Comparison of ENCODE assay signal across 15 mouse cellular contexts in the genomic region with DNA sequence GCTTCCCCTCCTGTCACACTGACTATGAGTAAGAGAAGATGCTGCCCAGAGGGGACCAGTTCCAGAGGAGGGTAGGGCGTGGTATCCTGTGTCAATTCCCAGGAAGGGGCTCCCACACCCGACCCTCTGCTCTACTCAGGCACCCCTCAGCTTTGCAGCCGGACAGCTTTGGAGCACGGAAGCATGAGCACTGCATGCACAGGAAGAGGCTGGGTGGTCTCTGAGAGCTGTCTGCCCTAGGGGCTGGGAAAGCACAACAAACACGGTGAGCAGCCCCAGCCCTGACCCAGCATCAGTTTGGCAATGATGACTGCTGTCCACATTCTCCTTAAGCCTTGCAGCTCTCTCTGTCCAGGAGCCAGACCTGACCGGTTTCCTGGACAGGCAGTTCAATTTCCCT. TPM values are rescaled to one million over a fixed set of nuclear protein-coding genes. Genes with fewer than 3 reads are reported as not detected.
A peak's percentile ranks its signal among the peaks of the same experiment; 100 is the strongest.
DNase-seq lines count a peak whose midpoint lies in the region; ATAC-seq and TF ChIP-seq lines count a peak whose summit lies in the region.
"Had no signal": no experiment of that assay in that cellular context is flagged by ENCODE, and none has a peak within 500 bp of the region (broad histone marks: within the 10 kb centered on the region; RNA-seq: fewer than 3 reads in every experiment).

No protein-coding gene starts in this region.

- no peak overlapping the region for H3K9ac ChIP-seq in intestine, embryonic 15.5 days
- H3K9ac ChIP-seq in intestine, postnatal 0 days (ENCODE audit: low read depth, low read length) = no peak overlapping the region
- H3K9ac ChIP-seq in lung, embryonic 16.5 days (ENCODE audit: low read length) = no peak overlapping the region
- H3K9ac ChIP-seq: forebrain, embryonic 13.5 days; midbrain, embryonic 12.5 days had no signal

- ATAC-seq in intestine, embryonic 15.5 days = no peak
- ATAC-seq in intestine, postnatal 0 days = no peak
- ATAC-seq in lung, embryonic 16.5 days (ENCODE audit: low read depth) = no peak
- ATAC-seq: forebrain, embryonic 13.5 days; hindbrain, embryonic 16.5 days had no signal

- TF ChIP-seq CTCF in intestine, postnatal 0 days (IDR thresholded peaks at IDR 0.05; ENCODE audit: low read depth) = no peak

- H3K27ac ChIP-seq in heart, embryonic 10.5 days = peak overlapping the region; percentile 36
- H3K27ac ChIP-seq in intestine, embryonic 15.5 days = peak overlapping the region; percentile 2; the same call in 1 of the 2 replicates
- no peak overlapping the region for H3K27ac ChIP-seq in intestine, postnatal 0 days (ENCODE audit: low read depth, low read length)
- H3K27ac ChIP-seq in lung, embryonic 16.5 days (ENCODE audit: low read length) = peak overlapping the region; percentile 36
- peak overlapping the region; percentile 32; the same call in 1 of the 2 replicates for H3K27ac ChIP-seq in limb, embryonic 10.5 days
- H3K27ac ChIP-seq: forebrain, embryonic 13.5 days; midbrain, embryonic 12.5 days had no signal

- H3K27me3 ChIP-seq in heart, embryonic 10.5 days (ENCODE audit: insufficient read depth, poor library complexity, severe bottlenecking) = 0 out of 2 replicates have a peak, but pooled peaks cover 3% of the 10 kb centered on the region
- no peaks in the 10 kb centered on the region for H3K27me3 ChIP-seq in intestine, embryonic 15.5 days (replicated peaks)
- 0 out of 2 replicates have a peak, but pooled peaks cover 5% of the 10 kb centered on the region for H3K27me3 ChIP-seq in intestine, postnatal 0 days (replicated peaks; ENCODE audit: control insufficient read depth, insufficient read depth, low read length)
- peaks cover 2% of the 10 kb centered on the region; the same call in 1 of the 2 replicates for H3K27me3 ChIP-seq in lung, embryonic 16.5 days (ENCODE audit: control insufficient read depth, insufficient read depth, low read depth, low read length)
- H3K27me3 ChIP-seq in limb, embryonic 10.5 days (ENCODE audit: low read depth, poor library complexity, severe bottlenecking) = peaks cover 30% of the 10 kb centered on the region

- H3K4me3 ChIP-seq in heart, embryonic 10.5 days = no peak overlapping the region
- no peak overlapping the region for H3K4me3 ChIP-seq in intestine, embryonic 15.5 days (replicated peaks)
- no peak overlapping the region for H3K4me3 ChIP-seq in intestine, postnatal 0 days (ENCODE audit: low read depth, low read length)
- H3K4me3 ChIP-seq in lung, embryonic 16.5 days (ENCODE audit: low read length) = no peak overlapping the region
- H3K4me3 ChIP-seq in limb, embryonic 10.5 days = no peak overlapping the region
- H3K4me3 ChIP-seq: forebrain, embryonic 13.5 days; midbrain, embryonic 12.5 days had no signal

- H3K4me2 ChIP-seq in intestine, embryonic 15.5 days (replicated peaks) = no peak overlapping the region
- H3K4me2 ChIP-seq in intestine, postnatal 0 days (replicated peaks; ENCODE audit: low read depth) = no peak overlapping the region
- H3K4me2 ChIP-seq in lung, embryonic 16.5 days (ENCODE audit: low read depth, low read length) = no peak overlapping the region
- H3K4me2 ChIP-seq: forebrain, embryonic 13.5 days; midbrain, embryonic 12.5 days had no signal

- no peaks in the 10 kb centered on the region for H3K9me3 ChIP-seq in heart, embryonic 10.5 days
- H3K9me3 ChIP-seq in intestine, embryonic 15.5 days = no peaks in the 10 kb centered on the region
- H3K9me3 ChIP-seq in intestine, postnatal 0 days (ENCODE audit: control insufficient read depth) = no peaks in the 10 kb centered on the region
- H3K9me3 ChIP-seq in lung, embryonic 16.5 days (ENCODE audit: control insufficient read depth, low read length) = no peaks in the 10 kb centered on the region
- H3K9me3 ChIP-seq in limb, embryonic 10.5 days (replicated peaks) = no peaks in the 10 kb centered on the region
- H3K9me3 ChIP-seq: forebrain, embryonic 13.5 days; midbrain, embryonic 12.5 days had no signal

- WGBS in heart, embryonic 10.5 days = 55% methylated on average over 6 of the region's 6 CpGs
- WGBS in intestine, embryonic 15.5 days = 34% methylated on average over 6 of the region's 6 CpGs
- WGBS in intestine, postnatal 0 days = 51% methylated on average over 6 of the region's 6 CpGs
- 36% methylated on average over 6 of the region's 6 CpGs for WGBS in lung, embryonic 16.5 days
- WGBS in limb, embryonic 10.5 days = 64% methylated on average over 6 of the region's 6 CpGs

- peaks cover 87% of the 10 kb centered on the region for H3K4me1 ChIP-seq in heart, embryonic 10.5 days
- H3K4me1 ChIP-seq in intestine, embryonic 15.5 days (replicated peaks) = peaks cover 26% of the 10 kb centered on the region
- 0 out of 2 replicates have a peak, but pooled peaks cover 3% of the 10 kb centered on the region for H3K4me1 ChIP-seq in intestine, postnatal 0 days (replicated peaks; ENCODE audit: control insufficient read depth, insufficient read depth, low read length)
- H3K4me1 ChIP-seq in lung, embryonic 16.5 days (replicated peaks; ENCODE audit: control insufficient read depth, insufficient read depth, low read length) = peaks cover 42% of the 10 kb centered on the region
- peaks cover 84% of the 10 kb centered on the region for H3K4me1 ChIP-seq in limb, embryonic 10.5 days

- H3K36me3 ChIP-seq in heart, embryonic 10.5 days = 0 out of 2 replicates have a peak, but pooled peaks cover 9% of the 10 kb centered on the region
- H3K36me3 ChIP-seq in intestine, embryonic 15.5 days = no peaks in the 10 kb centered on the region
- no peaks in the 10 kb centered on the region for H3K36me3 ChIP-seq in intestine, postnatal 0 days (ENCODE audit: control insufficient read depth, insufficient read depth)
- H3K36me3 ChIP-seq in lung, embryonic 16.5 days (ENCODE audit: control insufficient read depth, insufficient read depth, low read length) = no peaks in the 10 kb centered on the region
- H3K36me3 ChIP-seq in limb, embryonic 10.5 days = no peaks in the 10 kb centered on the region
- H3K36me3 ChIP-seq: midbrain, embryonic 12.5 days had no signal

- no peak for DNase-seq in heart, embryonic 10.5 days (ENCODE audit: low spot score)
- no peak for DNase-seq in heart, adult 9 months (ENCODE audit: low spot score in 2 of 2)
- no peak for DNase-seq in lung, postnatal 4 days
- DNase-seq in limb, embryonic 10.5 days (ENCODE audit: low spot score) = no peak
- DNase-seq in ovary, postnatal 10 days (ENCODE audit: low spot score) = no peak
- DNase-seq: adrenal gland, postnatal 10 days; cerebellum, adult 9-10 months; liver; right cerebral cortex, adult 18-20 months had no signal

RNA-seq across cellular contexts. Expression of a gene that starts 47.2 kb away (rescaled TPM):
- polyA plus RNA-seq in heart, embryonic 10.5 days (2016; fragmentation: Nextera tagmentation; extraction: Ambion mirVana) = 12.3 and 17.7 TPM in 2 replicates
- 6.9 and 7.1 TPM in 2 replicates for polyA plus RNA-seq in intestine, embryonic 15.5 days (2015; fragmentation: Nextera tagmentation; extraction: Ambion mirVana)
- 5.4 and 5.7 TPM in 2 replicates for polyA plus RNA-seq in intestine, postnatal 0 days (2015; fragmentation: Nextera tagmentation; extraction: Ambion mirVana)
- polyA plus RNA-seq in lung, embryonic 16.5 days (2015; fragmentation: Nextera tagmentation; extraction: Ambion mirVana) = 25.7 and 26.5 TPM in 2 replicates
- polyA plus RNA-seq in limb, embryonic 10.5 days (2016; fragmentation: Nextera tagmentation; extraction: Ambion mirVana) = 2.7 and 2.9 TPM in 2 replicates
